Mouse (Mus musculus): ENCODE results near the gene Dvl2.
A peak's percentile ranks its signal among the peaks of the same experiment; 100 is the strongest.
"Not testable (repeated sequence)": the region's sequence is repeated elsewhere in the genome, so short reads cannot be mapped to it uniquely, and the experiment has no call there.

Gene Dvl2

GRCm38 (mm10) chr11:70010961-70011360, 10.6 kb downstream of the Dvl2 start:
- DNase-seq = no peak

GRCm38 (mm10) chr11:70012931-70013330, 12.5 kb downstream of the Dvl2 start:
- DNase-seq = no peak

DNA sequence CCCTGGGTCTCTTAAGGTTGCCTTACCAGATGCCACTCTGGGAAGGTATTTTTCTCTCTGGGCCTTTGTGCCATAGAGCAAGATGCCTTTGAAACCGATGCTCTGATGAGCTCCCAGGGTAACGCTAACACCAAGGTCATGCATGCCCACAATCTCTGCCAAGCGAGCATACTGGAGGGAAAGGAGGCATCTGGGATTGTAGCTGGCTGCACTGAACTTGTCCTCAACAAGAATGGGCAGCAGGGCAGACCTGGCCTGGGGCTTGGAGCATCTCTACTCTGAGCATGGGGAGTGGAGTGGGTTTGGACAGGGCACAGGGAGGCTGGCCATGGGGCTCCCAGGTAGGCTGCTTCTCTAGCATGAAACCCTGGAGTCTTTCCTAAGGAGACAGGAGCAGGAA, 13.0 kb downstream of the Dvl2 start:
- no peak for DNase-seq

GRCm38 (mm10) chr11:70014051-70014450, 13.7 kb downstream of the Dvl2 start:
- no peak for DNase-seq

GRCm38 (mm10) chr11:70014880-70015558, 14.6 kb downstream of the Dvl2 start, which contains the start of gene Acadvl:
TSS of gene Acadvl (minus strand) at chr11:70015411.
- DNase-seq = peak; percentile 94

- DNase-seq = no peak
Observed at GRCm38 (mm10) chr11:70015677-70016076, 15.3 kb downstream of the Dvl2 start.

- DNase-seq = not testable (repeated sequence)
Observed at GRCm38 (mm10) chr11:70016177-70016576, 15.8 kb downstream of the Dvl2 start.

DNA sequence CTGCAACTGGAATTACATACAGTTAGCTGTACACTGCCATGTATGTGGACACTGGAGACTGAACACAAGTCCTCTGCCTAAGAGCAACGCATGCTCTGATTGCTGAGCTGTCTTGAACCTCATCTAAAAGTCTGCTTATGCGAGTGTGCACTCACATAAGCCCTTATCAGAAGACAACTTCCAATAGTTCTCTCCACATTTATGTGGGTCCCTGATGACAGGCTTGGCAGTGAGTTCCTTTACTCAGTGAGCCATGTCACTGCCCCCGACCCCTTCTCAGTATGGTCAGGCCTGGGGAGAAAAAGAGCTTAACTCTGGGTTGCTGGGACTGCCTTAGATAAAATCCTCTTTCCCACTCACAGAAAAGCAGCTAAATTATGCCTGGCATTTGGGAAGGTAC, 16.3 kb downstream of the Dvl2 start, which contains the start of gene Dlg4:
Gene Dlg4 (plus strand): TSS at position 274 of the 400 bp plus-strand sequence.
- DNase-seq = no peak

DNA sequence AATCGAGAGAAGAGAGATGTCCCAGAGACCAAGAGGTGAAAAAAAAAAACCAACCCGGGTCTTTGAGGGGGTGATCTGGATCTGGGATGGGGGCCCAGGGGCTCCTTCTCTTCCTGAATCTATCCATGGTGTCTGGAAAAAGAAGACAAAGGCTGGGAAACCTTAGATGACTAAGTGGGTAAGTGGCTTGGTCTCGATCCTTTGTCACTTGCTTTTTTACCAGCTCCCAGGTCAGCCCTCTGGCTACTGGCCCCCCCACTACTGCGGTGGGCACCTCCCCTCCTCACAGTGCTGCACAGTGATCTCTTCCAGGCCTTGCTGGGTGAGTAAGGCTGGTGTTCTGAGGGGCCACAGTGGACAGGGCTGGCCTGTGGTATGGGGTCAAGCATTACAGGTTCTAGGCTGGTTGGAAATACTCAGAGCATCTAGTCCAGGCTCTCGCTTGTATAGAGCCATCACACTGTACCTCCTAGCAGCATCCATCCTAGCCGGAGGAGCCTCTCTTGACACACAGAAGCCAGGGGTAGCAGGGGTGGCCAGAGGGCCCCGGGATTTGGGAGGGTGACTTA, 16.9 kb downstream of the Dvl2 start:
- no peak for DNase-seq

GRCm38 (mm10) chr11:70018131-70018990, 18.0 kb downstream of the Dvl2 start:
- peak; percentile 64 for DNase-seq

- no peak for DNase-seq
Observed at GRCm38 (mm10) chr11:70019495-70020021, 19.2 kb downstream of the Dvl2 start.

- no peak for DNase-seq
Observed at GRCm38 (mm10) chr11:70020022-70020631, 19.7 kb downstream of the Dvl2 start.

DNA sequence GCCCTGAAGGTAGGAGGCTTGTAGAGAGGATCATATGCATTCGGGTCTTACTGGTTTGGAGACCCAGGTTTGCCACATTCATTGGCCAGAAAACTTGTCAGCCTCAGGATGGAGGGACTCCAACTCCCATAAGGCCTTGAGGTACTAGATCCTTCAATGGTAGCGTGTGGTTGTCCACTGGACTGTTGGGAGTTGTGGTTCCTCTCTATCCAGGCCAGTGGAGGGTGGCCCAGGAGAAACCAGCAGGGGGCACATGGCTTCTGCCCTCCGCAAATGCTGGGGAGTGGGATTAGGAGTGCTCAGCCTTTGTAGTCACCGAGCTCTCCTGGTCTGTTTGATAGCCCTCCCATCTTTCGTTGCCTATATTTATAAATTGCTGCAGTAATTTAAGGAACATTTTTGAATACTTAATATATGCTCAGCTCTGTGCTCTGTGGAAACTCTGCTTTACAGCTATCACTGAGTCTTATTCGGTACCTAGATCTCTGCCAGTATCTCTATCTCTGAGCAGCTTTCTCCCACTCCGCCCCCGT, 20.4 kb downstream of the Dvl2 start:
- peak; percentile 84 for DNase-seq

- peak; percentile 97 for DNase-seq
Observed at GRCm38 (mm10) chr11:70021264-70022132, 21.1 kb downstream of the Dvl2 start.

GRCm38 (mm10) chr11:70023481-70024150, 23.2 kb downstream of the Dvl2 start:
- DNase-seq = no peak

DNA sequence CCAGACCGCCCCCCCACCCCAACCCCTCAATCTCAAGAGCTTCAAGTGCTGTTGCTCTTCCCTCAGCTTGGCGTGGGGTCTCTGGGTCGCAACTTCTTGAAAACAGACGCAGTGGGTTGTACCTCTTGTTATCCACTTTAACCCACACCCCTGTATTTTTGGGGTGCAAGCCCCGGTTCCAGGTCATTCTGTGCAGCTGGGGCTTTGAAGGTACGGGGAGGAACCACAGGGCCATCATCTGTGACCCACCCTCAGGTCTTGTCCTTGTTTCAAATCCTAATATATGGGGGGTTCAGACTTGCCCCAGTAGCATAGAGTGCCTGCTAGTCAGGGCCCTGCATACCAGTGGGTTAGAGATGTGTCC, 23.7 kb downstream of the Dvl2 start:
- no peak for DNase-seq

DNA sequence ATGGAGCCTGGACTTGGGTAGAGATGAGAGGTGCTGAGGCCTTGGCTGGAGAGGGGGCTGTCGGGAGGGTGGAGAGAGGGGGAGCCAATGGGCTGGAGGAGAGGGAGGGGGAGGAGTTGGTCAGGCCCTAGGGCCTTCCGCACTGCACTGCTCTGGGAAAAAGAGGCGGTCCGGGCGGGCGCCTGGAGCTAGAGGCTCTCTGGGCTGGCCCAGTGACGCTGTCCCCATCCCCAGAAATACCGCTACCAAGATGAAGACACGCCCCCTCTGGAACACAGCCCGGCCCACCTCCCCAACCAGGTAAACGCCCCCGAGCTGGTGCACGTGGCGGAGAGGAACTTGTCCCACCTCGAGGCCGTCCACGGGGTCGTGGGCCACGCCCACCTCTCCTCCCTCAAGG, 26.3 kb downstream of the Dvl2 start:
- peak; percentile 65 for DNase-seq

GRCm38 (mm10) chr11:70027397-70027796, 27.0 kb downstream of the Dvl2 start:
- DNase-seq = no peak

GRCm38 (mm10) chr11:70028401-70029129, 28.2 kb downstream of the Dvl2 start:
- no peak for DNase-seq

- peak; percentile 65 for DNase-seq
Observed at GRCm38 (mm10) chr11:70029130-70029801, 28.9 kb downstream of the Dvl2 start.

Measured in kidney, postnatal 14 days (tissue).